Mouse (Mus musculus) hindlimb bud, embryonic 11.5 days (tissue): ENCODE results near the gene Ano10.

Experiments
- DNase-seq: peaks from one replicate; pipeline ENCODE4 v3.0.0-alpha.2; 2012; ENCODE audit warnings: low read depth, low spot score; ENCODE audit errors: extremely low spot score

The Ano10 gene

DNA sequence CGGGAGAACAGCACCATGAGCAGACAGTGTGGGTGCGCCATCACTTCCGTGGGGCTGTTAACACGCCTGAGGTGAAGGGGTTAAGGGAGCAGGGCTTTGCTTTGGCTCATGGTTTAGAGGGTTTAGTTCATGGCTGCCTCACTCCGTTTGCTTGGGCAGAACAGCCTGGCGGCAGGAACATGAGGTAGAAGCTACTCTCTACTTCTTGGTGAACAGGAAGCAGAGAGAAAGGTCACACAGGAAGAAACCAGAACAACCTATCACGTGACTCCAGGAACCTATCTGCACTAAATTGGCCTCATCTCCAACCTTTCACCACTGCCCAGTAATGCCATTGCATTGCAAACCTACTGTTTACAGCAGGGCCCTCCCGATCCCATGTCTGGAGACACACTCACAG, 48.3 kb downstream of the Ano10 start:
- DNase-seq, result no peak

DNA sequence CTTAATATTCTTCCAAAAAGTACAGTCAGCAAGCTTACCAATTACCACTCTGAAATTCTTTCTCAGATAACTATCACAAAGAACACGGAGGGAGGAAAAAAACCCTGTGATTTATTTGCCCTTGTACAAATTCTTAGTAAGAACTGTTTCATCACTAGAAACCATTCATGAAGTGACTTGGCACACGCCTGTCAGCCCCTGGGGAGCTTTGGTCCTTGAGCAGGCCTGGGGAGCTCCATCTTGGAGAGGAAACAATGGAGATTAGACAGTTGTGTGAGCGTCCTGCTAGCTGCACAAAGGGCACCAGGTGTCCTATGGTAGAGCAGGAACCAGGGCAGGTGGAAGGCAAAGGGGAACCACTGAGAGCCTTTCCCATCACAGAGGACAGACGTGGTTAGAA, 48.8 kb downstream of the Ano10 start:
- no peak for DNase-seq

DNA sequence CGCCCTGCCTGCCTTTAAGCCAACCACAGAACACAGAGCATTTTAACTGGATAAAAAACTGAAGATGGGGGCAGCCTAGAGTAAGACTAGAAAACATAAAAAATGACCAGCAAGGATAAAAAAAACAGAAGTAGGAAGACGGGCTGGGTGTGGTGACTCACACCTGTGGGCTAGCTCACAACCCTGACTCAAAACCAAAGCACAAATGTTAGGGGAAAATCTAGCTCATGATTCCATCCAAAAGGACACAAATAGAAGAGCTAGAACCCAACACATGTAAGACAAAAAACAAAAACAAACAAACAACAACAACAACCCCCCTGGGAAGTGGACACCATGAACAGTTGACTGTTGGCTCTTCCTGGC, 49.4 kb downstream of the Ano10 start:
- DNase-seq, result no peak

GRCm38 (mm10) chr9:122244080-122244799, 50.0 kb downstream of the Ano10 start:
- DNase-seq, result no peak

DNA sequence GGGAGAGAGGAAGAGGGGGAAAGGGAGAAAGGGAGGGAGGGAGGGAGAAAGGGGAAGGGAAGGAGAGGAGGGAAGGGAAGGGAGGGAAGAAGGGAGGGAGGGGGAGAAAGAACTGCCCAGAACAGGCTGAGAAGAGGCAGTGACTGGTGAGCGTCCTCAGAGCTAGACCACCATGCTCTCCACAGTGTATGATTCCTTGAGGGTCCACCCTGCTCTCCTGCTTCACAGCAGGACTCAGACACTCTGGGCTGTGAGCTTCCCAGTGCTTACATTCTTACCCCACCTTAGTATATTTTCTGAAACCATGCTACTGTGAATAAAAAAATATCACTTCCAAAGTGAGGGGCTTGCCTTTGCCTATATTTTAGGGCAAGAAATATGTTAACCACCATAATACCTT, 50.9 kb downstream of the Ano10 start:
- no peak for DNase-seq

DNA sequence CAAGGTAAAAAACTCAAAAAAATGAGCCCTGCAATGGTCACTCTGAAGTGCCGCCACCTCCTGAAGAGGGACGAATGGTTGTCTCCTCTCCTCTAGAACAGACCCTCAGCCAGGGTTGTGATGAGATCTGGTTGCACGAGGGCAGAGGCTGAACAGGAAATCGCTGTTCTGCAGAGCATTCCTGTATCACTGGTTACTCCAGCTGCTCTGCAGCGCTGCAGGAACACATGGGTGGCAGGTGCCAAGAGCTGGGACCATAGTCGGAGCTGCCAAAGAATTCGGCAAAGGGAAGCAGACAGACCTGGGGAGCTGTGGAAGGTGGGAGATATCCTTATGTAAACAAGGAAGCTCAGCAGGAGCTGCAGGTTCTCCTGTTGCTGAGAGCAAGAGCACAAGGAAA, 51.4 kb downstream of the Ano10 start:
- no peak for DNase-seq

GRCm38 (mm10) chr9:122241812-122242400, 52.3 kb downstream of the Ano10 start:
- DNase-seq, result no peak

- no peak for DNase-seq
These were observed 53.5 kb downstream of the Ano10 start for GRCm38 (mm10) chr9:122240629-122241199.

DNA sequence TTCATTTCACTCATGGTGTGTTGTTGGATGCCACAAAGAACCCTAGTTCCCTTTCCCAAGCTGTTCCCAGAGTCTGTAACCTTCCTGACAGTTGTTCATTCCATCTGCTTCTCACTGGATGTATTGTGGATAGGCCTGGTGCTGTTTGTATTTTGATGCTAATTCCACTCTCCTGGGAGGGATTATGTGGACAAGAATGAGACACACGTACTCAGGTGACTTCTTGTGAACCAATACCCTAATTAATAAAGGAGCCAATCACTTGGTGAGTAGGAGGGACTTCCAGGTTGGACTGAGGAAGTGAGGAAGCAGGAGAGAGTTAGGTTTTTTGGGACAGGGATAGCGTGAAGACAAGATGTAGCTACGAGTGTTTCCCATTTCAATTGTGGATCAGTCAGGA, 59.5 kb downstream of the Ano10 start:
- no peak for DNase-seq

DNA sequence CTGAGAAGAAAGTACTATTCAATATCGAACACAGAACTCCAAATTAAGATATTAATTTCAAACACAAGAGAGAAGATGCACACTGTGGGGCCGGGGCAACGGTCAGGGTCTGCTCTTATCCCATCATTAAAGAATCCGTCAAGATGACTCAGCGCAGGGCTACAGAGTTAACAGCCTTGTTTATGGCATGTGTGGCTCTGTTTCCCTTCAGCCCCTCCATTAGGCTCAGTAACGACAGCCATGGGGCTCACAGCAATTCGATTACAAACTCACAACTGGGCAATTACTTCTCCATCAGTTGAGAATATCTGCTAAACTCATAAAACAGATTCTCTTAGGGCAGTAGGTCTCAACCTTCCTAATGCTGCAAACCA, 60.3 kb downstream of the Ano10 start:
- no peak for DNase-seq

GRCm38 (mm10) chr9:122233316-122233971, 60.8 kb downstream of the Ano10 start:
- DNase-seq, result no peak

DNA sequence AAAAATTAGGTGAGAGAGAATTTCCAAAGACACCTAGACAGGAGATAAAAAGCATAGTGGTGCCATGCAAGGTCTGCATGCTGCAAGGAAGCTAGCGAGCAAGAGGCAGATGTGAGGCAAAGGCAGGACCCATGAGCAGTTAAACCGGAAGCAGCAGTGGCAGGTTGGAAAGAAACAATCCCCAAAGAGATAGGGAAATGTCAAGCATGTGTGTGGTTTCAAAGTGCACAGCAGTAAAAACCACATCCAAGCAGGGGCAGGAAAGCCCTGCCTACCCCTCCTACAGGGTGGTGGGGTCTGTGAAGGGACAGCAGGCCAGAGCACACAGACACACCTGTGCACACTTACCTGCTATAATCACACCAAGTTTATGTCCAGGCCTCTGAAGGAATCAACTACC, 61.3 kb downstream of the Ano10 start:
- no peak for DNase-seq

DNA sequence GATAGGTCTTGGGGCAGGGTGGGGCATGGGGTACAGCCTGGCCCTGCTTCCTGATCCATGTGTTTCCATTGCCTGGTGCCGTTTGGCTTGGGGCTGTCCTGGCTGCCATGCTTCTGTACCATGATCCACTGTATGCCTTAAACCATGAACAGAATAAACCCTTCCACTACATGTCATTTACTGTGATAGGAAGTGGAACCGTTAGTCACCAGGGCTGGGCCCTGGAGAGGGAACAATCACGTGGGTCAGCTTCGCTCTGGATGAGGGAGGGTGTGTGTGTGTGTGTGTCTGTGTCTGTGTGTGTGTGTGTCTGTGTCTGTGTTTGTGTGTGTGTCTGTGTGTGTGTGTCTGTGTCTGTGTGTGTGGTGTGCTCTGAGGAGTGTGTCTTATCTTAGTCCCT, 63.5 kb downstream of the Ano10 start:
- DNase-seq, result no peak

DNA sequence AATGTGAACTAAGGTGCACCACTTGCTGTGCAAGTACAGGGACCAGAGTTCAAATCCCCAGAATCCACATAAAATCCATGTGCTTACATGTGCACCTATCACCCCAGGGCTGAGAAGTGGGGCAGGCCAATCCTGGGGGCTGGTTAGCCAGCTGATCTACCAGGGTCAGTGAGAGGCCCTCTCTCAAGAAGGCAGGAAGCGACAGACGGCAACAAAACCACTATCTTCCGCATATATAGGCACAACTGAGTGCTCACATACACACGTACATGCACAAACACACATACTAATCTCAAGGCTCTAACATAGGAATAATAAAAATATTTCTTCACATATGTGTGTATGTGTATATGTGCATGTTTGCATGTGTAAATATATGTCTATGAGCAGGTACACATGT, 67.8 kb downstream of the Ano10 start:
- DNase-seq, result no peak

GRCm38 (mm10) chr9:122225309-122225708, 68.9 kb downstream of the Ano10 start:
- no peak for DNase-seq

GRCm38 (mm10) chr9:122223005-122223404, 71.2 kb downstream of the Ano10 start:
- no peak for DNase-seq

GRCm38 (mm10) chr9:122219934-122220333, 74.3 kb downstream of the Ano10 start:
- DNase-seq, result no peak

GRCm38 (mm10) chr9:122216945-122217529, 77.2 kb downstream of the Ano10 start:
- no peak for DNase-seq

DNA sequence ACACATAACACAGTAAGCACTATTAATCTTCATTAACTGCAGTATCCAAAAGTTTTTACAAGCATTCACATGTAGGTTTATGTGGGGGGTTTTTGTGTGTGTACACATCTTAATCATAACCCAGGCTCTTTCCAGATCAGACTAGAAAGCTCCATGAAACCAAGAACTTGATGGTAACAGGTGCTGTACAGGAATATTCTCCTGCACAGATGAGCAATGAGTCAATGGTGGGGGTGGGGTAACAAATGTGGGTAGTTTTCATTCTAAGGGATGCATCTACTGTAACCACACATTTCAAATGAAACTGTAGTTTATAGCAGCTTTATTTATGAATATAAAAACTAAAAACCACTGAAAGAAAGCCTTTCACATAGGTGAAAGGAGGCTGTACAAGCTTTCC, 79.1 kb downstream of the Ano10 start:
- DNase-seq, result no peak

DNA sequence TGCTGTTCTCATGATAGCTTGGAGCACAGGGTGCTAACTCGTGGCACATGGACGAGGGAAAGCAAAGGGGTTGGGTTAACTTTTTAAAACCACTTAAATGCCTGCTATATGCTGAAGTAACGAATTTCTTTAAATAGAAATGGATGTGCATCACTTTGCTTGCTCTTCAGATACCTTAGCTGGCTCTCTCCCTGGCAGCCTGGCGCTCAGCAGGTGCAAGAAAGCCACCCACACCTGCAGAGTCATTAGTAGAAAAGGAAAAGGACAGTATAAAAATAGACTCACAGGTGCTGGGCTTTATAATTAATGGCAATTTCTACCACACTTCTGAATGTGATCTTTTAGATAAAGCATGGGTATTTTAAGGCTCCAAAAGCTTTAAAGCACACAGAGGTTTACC, 85.9 kb downstream of the Ano10 start:
- no peak for DNase-seq

- no peak for DNase-seq
These were observed 88.6 kb downstream of the Ano10 start for GRCm38 (mm10) chr9:122205543-122206200.
